Mouse (Mus musculus) megakaryocyte progenitor cell, adult 5-6 weeks (primary cell): ENCODE data around the gene Nfkb2. TPM values are rescaled to one million over a fixed set of nuclear protein-coding genes. Genes with fewer than 3 reads are reported as not detected.

ENCODE experiments used
- ATAC-seq: replicated peaks from 2 replicates; pipeline ENCODE4 v1.8.0; 2016; ENCODE audit warnings: mild to moderate bottlenecking, moderate TSS enrichment, inconsistent platforms; ENCODE audit not compliant: poor library complexity
- total RNA-seq, 2 experiments: library from RNA; stranded (forward) in 1 of 2; stranded (reverse) in 1 of 2; fragments of 157-497, 149-512 nt in 1 of 2; fragments of 200-1000 nt in 1 of 2; gene quantifications; 2 replicates each; pipeline versions ENCODE4 v1.2.3 to v1.2.4; 2015 to 2017

The Nfkb2 gene
- total RNA-seq, 2 experiments from 2014 or later: 4.7 to 5.0 TPM

DNA sequence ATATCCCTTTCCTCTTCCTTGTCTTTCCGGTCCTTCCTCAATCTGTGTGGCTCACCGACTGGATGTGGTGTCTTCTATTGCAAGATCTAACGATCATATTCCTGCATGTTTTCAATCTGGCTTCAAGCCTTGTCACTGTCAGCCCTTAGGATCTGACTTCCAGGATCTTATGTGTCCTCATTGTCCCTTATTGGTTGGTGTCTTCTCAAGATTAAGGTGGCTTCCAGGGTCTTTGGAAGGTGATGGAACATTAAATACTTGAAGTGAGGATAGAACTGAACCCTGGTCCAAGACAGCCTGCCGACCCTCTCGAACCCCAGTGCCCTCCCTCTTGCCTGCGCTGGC lies 34.8 kb downstream of the Nfkb2 start:
- ATAC-seq: no peak; the same call in 1 of the 2 replicates

DNA sequence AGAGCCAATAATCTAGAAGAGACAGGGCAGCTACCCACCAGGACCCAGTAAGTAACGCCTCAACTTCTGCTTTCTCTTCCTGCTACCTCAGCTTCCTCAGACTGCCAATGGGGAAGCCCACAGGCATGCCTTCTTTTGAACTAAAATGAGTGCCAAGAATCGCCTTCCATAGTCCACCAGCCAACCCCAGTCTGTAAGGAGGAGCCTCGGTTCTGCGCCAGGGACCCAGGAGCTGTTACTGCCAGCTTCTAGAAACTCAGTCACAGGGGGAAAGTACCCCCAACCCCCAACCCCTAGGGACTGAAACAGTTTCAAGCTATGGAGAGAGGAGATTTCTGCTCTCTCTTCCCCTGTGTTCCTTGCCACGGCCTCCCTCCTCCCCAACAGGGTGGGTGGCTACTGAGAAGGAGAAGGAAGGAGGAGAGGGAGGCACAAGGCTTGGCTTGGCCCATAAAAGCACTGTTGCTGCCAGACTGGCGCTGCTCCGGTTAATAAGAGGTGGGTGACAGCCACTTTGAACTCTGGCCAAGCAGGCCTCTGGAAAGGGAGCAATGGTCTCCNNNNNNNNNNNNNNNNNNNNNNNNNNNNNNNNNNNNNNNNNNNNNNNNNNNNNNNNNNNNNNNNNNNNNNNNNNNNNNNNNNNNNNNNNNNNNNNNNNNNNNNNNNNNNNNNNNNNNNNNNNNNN lies 35.3 kb downstream of the Nfkb2 start:
- peak; percentile 59 for ATAC-seq

DNA sequence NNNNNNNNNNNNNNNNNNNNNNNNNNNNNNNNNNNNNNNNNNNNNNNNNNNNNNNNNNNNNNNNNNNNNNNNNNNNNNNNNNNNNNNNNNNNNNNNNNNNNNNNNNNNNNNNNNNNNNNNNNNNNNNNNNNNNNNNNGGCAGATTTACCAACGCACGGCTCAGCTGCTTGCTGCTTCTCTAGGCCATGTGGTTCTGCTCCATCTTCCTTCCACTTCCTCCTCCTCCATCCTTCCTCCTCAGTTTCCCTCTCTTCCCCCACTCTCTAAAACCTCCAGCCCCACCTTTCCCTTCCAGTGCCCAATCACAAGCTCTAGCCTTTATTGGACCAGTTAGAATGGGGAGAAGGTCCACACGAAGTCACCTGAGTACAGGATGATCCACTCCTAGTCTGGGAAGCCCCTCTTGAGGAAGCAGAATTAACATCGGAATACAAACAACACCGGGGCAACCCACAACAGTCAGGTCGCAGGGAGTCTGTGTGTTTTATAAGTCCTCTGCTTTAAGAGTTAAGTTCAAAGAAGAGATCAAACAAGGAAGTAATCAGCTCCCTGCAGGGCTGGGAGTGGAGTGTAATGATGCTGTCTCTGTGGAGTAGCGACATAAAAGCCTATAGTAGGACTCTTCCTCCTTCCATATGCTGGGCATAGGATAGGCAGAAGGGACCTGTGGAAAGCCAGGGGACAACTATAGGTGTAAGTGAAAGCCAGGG lies 40.7 kb downstream of the Nfkb2 start:
- no peak for ATAC-seq

DNA sequence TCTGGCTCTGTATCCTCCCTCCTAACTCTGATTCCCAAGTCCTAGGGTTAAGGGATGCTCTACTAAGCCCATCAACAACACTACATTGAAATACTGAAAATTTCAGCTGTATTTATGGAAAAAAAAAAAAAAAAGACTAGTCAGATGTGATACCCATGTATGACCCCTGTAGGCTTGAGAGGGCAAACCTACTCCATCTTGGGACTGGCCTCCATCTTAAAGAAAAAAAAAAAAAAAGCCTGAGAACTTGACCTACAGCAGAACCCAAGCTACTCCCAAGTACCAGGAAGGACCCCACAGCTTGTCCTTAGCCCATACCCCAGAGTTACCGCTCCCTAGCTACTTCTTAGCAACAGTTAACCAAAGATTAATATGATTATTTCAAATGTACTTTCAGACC lies 43.0 kb downstream of the Nfkb2 start:
- ATAC-seq: no peak

DNA sequence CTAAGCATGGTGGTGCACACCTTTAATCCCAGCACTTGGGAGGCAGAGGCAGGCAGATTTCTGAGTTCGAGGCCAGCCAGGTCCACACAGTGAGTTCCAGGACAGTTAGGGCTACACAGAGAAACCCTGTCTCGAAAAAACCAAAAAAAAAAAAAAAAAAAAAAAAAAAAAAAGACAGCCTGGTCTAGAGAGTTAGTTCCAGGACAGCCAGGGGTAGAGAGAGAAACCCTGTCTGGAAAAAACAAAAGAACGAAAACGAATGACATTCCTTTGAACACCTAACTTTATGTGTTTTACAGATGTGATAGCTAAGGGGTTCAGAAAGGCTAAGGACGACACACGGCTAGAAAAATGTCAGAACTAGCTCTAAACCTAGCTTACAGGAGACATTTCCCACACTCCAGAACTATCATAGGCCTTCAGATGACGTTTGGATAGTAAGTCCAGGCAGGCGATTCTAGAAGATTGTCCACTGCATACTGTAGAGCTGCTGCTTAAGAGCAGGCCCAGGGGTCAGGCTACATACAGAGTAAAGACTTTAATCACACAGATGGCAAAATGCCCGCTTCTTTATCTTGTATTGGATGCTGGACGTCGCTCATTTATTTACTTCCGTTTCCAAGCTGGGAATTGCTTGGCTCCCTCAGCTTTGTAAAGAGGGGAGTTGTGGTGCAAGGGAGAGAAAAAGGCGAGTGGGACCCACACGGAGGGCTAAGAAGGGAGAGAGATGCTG lies 44.0 kb downstream of the Nfkb2 start:
- no peak for ATAC-seq

DNA sequence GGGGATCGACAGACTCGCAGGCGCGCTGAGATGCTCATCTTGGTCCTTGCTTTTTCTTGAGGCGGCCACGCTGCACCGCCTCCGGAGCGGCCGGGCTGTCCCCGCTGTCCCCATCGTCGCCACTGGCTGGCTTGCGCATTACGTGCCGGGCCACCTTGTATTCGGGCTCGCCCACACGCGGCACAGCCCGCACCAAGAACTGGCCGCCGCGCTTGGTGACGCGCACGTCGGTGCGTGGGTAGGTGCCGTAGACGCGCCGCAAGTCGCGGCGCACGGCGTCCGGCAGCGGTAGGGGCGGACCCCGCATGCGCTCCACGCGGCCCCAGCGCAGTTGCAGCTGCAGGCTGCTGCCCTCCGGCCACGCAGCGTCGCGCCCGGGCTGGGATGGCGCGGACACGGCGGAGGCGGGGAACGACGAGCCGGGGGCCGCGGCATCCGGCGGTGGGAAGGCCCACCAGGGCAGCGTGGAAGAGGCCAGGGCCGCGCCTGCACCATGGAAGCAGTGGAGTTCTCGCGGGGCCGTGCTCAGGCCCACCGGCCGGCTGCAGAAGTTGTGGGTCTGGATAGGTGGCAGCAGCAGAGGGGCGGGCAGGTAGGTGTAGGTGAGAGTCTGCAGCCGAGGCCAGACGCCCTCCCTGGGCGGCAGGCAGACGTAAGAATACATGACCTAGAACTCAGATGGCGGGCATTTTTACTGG lies 44.8 kb downstream of the Nfkb2 start:
- ATAC-seq: peak; percentile 70

DNA sequence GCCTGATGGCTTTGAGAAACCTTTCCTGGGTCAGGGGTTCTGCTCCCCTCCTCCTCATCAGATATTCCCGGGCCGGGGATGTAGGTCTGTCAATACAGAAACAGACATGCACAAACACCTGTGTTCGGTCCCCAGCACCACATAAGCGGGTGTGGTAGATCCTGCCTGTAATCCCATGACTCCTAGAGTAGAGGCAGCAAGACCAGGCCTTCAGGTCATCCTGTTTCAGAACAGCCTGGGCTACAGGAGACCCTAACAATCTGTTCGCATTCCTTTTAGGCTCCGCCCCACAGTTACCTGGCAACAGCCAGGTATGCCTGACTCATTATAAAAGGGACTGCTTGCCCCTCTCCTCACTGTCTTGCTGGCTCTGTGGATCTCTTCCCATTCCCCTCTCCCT lies 45.4 kb downstream of the Nfkb2 start:
- ATAC-seq: no peak

DNA sequence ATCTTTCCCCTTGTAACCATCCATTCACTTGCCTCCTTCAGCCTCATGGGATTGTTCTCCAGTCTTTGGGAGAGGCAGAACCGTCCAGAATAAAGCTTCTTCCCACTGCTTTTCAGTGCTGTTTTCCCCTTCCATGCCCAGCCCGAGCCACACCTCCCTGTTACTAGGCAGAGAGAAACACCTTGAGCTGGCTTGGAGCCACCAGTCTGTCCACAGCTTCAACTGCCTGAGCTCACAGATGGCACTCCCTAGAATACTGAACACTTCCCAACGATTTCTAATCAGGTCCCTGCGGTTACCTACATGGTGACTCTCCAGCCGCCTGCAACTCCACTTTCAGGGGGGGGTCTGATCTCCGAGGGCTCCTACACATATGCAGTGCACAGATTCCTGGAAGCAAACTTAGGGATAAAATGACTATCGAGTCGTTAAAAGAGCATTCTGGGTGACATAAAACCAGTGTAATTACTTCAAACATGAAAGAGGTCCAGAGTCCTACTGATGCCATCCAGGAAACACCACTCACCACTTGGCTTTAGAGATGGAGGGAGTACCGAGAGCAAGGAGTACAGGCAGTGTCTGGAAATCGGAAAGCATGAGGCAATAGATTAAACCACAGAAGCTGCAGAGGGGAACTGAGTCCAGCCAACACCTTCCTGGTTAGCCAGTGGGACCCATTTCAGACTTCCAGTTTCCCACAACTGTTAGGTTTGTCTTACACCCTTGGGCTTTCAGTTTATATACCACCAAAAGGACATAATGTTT lies 46.2 kb downstream of the Nfkb2 start, which contains the start of gene 2310034G01Rik:
Gene 2310034G01Rik (minus strand): TSS at position 135 of the 765 bp plus-strand sequence.
- peak; percentile 61 for ATAC-seq

DNA sequence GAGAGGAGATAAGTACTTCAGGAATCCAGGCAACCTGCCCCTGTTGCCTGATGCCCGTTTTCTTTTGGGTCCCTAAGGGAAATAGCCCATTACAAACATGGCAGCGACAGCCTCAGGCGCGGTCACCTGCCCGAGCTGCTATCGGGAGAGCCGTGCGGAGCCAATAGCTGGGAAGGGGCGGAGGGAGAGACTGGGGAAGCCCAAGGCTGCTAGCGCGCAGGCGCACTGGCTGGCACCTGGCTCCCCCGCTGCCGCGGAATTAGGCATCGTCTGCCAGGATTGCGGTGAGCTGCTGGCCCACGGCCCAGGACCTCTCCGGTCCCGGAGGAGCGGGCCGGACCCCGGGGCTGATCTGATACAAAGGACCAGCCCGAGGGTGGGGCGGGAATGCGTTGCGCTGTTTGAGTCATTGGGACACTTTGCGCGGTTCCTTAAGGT lies 52.6 kb downstream of the Nfkb2 start:
- ATAC-seq: peak; percentile 86

DNA sequence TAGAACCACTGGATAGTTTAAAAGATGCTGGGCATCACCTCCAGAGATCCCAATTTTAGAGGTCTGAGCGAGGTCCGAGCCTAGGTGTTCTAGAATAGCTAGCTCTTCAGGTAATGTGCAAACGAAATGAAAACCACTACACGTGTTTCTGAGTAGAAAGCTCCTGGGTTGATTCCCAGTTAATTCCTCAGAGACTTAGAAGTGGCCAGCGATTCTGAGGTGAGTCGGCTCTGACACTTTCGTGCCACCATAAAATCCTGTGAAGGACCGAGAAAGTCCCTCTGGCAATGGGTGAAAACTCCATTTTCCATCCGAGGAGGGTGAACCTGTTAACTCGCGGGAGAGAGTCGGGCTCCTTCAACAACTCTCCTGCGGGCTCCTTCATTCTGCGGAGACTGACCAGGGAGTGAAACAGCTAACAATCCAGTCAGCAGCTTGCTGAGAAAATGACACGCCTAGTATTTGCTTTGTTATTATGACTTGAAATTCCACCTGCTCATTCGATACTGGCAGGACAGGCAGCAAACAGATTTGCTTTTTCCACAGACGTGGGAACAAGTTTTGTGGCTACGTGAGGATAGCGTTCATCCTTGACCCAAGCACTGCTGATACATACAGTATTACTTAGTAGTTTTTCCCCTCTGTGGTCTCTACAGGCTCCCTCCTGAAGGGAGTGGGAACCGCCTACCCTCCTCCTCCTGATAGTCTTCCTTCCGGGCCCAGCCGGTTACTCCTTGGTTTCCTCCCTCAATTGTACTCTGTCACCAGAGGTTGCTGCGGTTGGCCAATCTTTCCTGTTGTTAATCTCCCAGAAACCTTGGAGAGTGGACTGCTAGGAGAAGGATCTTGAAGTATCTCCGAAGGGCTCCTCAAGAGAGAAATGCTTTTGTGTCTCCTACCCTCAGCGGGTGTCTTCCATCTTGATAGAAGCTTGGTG lies 53.5 kb downstream of the Nfkb2 start:
- peak; percentile 74 for ATAC-seq

DNA sequence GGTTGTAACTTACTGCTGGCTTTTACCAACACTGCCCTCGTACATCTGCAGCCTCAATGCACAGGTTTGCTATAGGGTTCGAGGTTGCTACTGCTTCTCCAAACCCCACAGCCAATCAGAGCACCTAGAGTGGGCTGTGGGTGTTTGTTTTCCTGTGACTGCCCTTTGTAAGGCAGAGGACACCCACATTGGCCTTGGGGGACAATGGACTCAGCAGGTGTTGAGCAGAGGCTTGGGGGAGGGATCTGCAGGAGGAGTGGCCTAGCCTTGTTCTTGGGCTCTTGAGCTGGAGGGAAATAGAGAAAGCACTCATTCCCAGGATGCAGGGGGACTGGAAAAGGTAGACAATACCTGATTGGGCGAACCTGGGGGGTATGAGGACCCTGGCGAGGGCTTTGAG lies 54.3 kb downstream of the Nfkb2 start:
- ATAC-seq: peak; percentile 20

Other genes with a start within 250 kb of the Nfkb2 start
- 88.6 and 94.0 TPM in 2 replicates for gene Nolc1, start 228.5 kb upstream of the Nfkb2 start, total RNA-seq (2015)
- 180 and 221 TPM in 2 replicates for gene Nolc1, start 228.5 kb upstream of the Nfkb2 start, total RNA-seq (2017)
- gene Elovl3, start 172.4 kb upstream of the Nfkb2 start, total RNA-seq (2015): not detected in 2 replicates
- gene Elovl3, start 172.4 kb upstream of the Nfkb2 start, total RNA-seq (2017): not detected in 2 replicates
- not detected in 2 replicates for gene Pitx3, start 156.0 kb upstream of the Nfkb2 start, total RNA-seq (2015)
- gene Pitx3, start 156.0 kb upstream of the Nfkb2 start, total RNA-seq (2017): not detected in 2 replicates
- gene Gbf1, start 151.8 kb upstream of the Nfkb2 start, total RNA-seq (2015): 43.9 and 48.7 TPM in 2 replicates
- gene Gbf1, start 151.8 kb upstream of the Nfkb2 start, total RNA-seq (2017): 21.8 and 39.4 TPM in 2 replicates
- 0.30 TPM in 1 of 2 replicates, not detected in the other for gene Psd, start 22.8 kb downstream of the Nfkb2 start, total RNA-seq (2015)
- 0.12 and 0.84 TPM in 2 replicates for gene Psd, start 22.8 kb downstream of the Nfkb2 start, total RNA-seq (2017)
- 0.72 and 1.4 TPM in 2 replicates for gene Fbxl15, start 23.9 kb downstream of the Nfkb2 start, total RNA-seq (2015)
- gene Fbxl15, start 23.9 kb downstream of the Nfkb2 start, total RNA-seq (2017): 0.71 and 2.7 TPM in 2 replicates
- gene Cuedc2, start 34.4 kb downstream of the Nfkb2 start, total RNA-seq (2015): 41.4 and 42.1 TPM in 2 replicates
- gene Cuedc2, start 34.4 kb downstream of the Nfkb2 start, total RNA-seq (2017): 148 and 184 TPM in 2 replicates
- 65.8 and 66.4 TPM in 2 replicates for gene Mfsd13a, start 36.8 kb downstream of the Nfkb2 start, total RNA-seq (2015)
- 15.3 and 17.4 TPM in 2 replicates for gene Mfsd13a, start 36.8 kb downstream of the Nfkb2 start, total RNA-seq (2017)
- 0.61 and 1.5 TPM in 2 replicates for gene 2310034G01Rik, start 46.0 kb downstream of the Nfkb2 start, total RNA-seq (2015)
- gene 2310034G01Rik, start 46.0 kb downstream of the Nfkb2 start, total RNA-seq (2017): 0.29 and 1.8 TPM in 2 replicates
- 46.0 and 52.2 TPM in 2 replicates for gene Actr1a, start 91.4 kb downstream of the Nfkb2 start, total RNA-seq (2015)
- gene Actr1a, start 91.4 kb downstream of the Nfkb2 start, total RNA-seq (2017): 76.3 and 87.6 TPM in 2 replicates
- gene Sufu, start 92.6 kb downstream of the Nfkb2 start, total RNA-seq (2015): 12.9 and 14.9 TPM in 2 replicates
- 6.6 and 7.0 TPM in 2 replicates for gene Sufu, start 92.6 kb downstream of the Nfkb2 start, total RNA-seq (2017)
- 9.7 and 18.0 TPM in 2 replicates for gene Trim8, start 197.4 kb downstream of the Nfkb2 start, total RNA-seq (2015)
- gene Trim8, start 197.4 kb downstream of the Nfkb2 start, total RNA-seq (2017): 12.8 and 12.9 TPM in 2 replicates